Mouse (Mus musculus) forebrain, embryonic 11.5 days (tissue): ENCODE results near the gene Psmb9. TPM values are rescaled to one million over a fixed set of nuclear protein-coding genes. Genes with fewer than 3 reads are reported as not detected.

Source experiments
- ATAC-seq: fragments of 200-750 bp; cut with Nextera tagmentation; replicated peaks from 2 replicates; pipeline ENCODE4 v1.8.0; 2017; ENCODE audit warnings: moderate TSS enrichment; ENCODE audit not compliant: low FRiP score
- DNase-seq: peaks from one replicate; pipeline ENCODE4 v3.0.0-alpha.2; 2017; ENCODE audit warnings: low spot score
- H3K27ac ChIP-seq: fragments of 300-500 bp; sonication (generic); 2 replicates; pipeline ENCODE4 v1.5.1; 2014; ENCODE audit warnings: low read depth, low read length
- H3K27me3 ChIP-seq: fragments of 300-500 bp; sonication (generic); 2 replicates; pipeline ENCODE4 v1.6.1; 2014; ENCODE audit warnings: mild to moderate bottlenecking, low read length, mixed read lengths; ENCODE audit not compliant: control insufficient read depth, insufficient read depth
- H3K36me3 ChIP-seq: fragments of 300-500 bp; sonication (generic); 2 replicates; pipeline ENCODE4 v1.6.1; 2014; ENCODE audit warnings: mild to moderate bottlenecking, low read length, moderate library complexity, mixed read lengths; ENCODE audit not compliant: control insufficient read depth, insufficient read depth
- H3K4me1 ChIP-seq: fragments of 300-500 bp; sonication (generic); replicated peaks from 2 replicates; pipeline ENCODE4 v1.6.1; 2014; ENCODE audit warnings: low read length, mixed read lengths; ENCODE audit not compliant: control insufficient read depth, insufficient read depth
- H3K4me2 ChIP-seq: fragments of 300-500 bp; sonication (generic); 2 replicates; pipeline ENCODE4 v1.6.1; 2014; ENCODE audit warnings: low read depth, mild to moderate bottlenecking, low read length, moderate library complexity, mixed read lengths; ENCODE audit not compliant: severe bottlenecking
- H3K4me3 ChIP-seq: fragments of 300-500 bp; sonication (generic); 2 replicates; pipeline ENCODE4 v1.5.1; 2014; ENCODE audit warnings: low read depth, low read length
- H3K9ac ChIP-seq: fragments of 300-500 bp; sonication (generic); 2 replicates; pipeline ENCODE4 v1.6.1; 2014; ENCODE audit warnings: low read length
- H3K9me3 ChIP-seq: fragments of 300-500 bp; sonication (generic); 2 replicates; pipeline ENCODE4 v1.6.1; 2016; ENCODE audit warnings: low read length, mixed read lengths; ENCODE audit not compliant: control insufficient read depth
- WGBS: fragments of 180-500 bp; shearing (Covaris S2); extraction: QIAGEN DNeasy Blood & Tissue Kit; methylation state at CpG from one replicate; pipeline ENCODE4 v1.1.7; 2014; 5-methylcytosine and 5-hydroxymethylcytosine counted together
- polyA plus RNA-seq: library from polyadenylated mRNA; unstranded; fragments of >200 nt; fragmentation: Nextera tagmentation; extraction: Ambion mirVana; gene quantifications from 2 replicates; pipeline ENCODE4 v1.2.1, GENCODE M21; 2014

The Psmb9 gene
- polyA plus RNA-seq, 1 experiment from 2014 or later, result 0.99 TPM

DNA sequence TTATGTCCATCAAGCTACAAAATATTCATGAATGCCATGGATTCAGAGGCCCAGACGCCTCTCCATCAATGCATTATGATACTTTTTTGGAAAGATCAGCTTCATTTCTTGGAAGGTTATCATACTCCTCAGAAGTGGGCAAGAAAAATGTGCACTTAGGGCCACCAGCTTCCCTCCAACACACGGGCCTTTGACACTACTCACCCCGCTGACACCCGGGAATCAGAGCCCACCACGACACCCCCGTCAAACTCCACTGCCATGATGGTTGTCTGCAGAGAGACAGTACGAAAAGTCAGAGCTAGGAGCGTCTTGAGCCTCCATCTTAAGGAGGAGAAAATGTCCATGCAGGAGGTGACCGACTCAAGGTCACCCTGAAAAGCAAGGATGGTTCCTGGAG is 2.0 kb downstream of the Psmb9 start:
- no peak for ATAC-seq
- Histone ChIP-seq H3K27ac (no peak overlapping the region), H3K9me3 (no peaks in the 10 kb centered on the region), H3K4me1 (peaks cover 10% of the 10 kb centered on the region), H3K4me2 (no peak overlapping the region), H3K27me3 (peaks cover 36% of the 10 kb centered on the region), H3K36me3 (no peaks in the 10 kb centered on the region), H3K9ac (no peak overlapping the region), H3K4me3 (no peak overlapping the region)
- WGBS, result 86% methylated on average over 9 of the region's 9 CpGs
- no peak for DNase-seq

DNA sequence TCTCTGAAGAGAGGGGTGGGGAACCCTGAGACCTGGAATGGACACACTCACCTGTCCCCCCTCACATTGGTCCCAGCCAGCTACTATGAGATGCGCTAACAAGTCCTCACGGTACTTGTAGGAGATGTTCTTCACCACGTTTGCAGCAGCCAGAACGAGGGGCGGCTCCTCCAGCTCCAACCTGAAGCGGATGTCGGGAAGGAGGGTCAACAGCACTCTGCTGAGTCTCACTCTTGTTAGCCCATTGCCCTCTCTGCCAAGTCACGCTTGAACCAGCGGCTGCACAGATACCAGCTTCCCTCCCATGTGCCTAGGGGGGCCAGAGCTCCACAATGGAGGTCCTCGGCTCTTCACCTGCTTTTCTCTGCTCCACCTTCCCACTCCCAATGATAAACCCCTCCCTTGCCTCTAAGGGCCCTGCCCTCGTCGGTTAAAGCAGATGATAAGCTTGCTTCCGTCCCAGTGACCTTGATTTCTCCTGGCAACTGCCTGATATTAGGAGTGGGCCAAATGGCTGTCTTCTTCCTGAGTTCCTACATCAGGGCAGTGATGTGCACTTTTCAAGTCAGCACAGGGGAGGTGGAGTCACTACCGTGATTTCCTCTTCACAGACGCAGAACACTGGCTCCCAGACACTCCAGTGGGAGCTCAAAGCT is 3.9 kb downstream of the Psmb9 start:
- DNase-seq, result no peak
- no peak overlapping the region for H3K27ac ChIP-seq
- no peak overlapping the region for H3K4me2 ChIP-seq
- no peak overlapping the region for H3K9ac ChIP-seq
- no peak overlapping the region for H3K4me3 ChIP-seq
- no peak for ATAC-seq
- peaks cover 31% of the 10 kb centered on the region for H3K27me3 ChIP-seq
- peaks cover 10% of the 10 kb centered on the region for H3K4me1 ChIP-seq
- no peaks in the 10 kb centered on the region for H3K36me3 ChIP-seq
- WGBS, result 81% methylated on average over 15 of the region's 15 CpGs
- H3K9me3 ChIP-seq, result no peaks in the 10 kb centered on the region

DNA sequence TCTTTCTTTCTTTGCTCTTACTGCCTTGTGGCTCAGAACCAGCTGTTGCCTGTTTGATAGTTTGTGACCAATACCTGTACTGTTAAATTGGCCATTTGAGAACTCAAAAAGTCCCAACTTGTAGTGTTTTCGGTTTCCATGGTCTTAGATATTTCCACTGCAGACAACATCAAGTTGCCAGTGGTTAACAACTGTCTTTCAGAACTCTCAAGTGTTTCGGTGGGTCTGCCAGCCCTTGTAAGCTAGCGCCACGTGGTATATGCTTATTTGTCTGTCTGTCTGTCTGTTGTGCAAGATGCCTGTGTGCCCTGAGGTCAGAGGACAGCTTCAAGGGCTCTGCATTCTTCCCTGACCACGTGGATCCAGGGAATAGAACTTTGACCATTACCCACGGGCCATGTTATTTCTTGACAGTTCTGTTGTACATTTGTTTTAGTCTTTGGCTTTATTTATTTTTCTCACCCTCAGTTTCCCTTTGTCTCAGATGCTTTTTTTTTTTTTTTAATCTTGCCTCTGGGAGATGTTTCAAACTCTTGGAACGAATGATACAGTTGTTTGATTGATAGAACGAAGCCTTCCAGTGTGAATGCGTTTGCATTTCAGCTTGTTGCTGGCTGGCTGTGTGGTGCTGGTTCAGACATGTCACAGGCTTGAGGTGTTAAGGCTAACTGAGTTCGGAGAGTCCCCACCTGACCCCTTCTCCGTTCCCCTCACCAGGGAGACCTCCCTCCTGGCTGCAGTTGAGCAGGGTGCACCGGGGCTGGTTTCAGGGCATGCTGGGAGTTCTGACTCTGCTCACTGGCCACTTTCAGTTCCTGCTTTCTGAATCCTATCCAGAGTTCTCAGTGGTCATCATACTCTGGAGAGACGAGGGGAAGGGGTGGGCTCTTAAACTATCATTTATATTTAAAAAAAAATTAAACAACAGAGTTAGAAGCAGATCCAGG is 7.4 kb downstream of the Psmb9 start:
- no peak for ATAC-seq
- H3K4me1 ChIP-seq, result no peaks in the 10 kb centered on the region

DNA sequence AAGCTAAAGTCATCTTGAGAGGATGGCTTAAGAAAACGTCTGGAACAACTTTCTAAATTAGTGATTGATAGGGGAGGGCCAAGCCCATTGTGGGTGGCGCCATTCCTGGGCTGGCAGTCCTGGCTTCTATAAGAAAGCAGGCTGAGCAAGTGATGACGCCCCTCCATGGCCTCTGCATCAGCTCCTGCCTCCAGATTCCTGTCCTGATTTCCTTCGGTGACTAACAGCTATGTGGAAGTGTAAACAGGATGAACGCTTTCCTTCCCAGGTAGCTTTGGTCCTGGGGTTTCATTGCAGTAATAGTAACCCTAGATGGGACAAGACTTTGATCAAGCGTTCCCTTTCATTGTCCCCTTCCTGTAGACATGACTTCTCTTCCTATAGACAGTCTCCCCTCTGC is 8.5 kb downstream of the Psmb9 start:
- 68% methylated on average over 6 of the region's 6 CpGs for WGBS
- Histone ChIP-seq H3K36me3 (no peaks in the 10 kb centered on the region), H3K9ac (no peak overlapping the region), H3K4me3 (no peak overlapping the region), H3K9me3 (peaks cover 4% of the 10 kb centered on the region; the same call in 1 of the 2 replicates), H3K27me3 (no peaks in the 10 kb centered on the region; the same call in 1 of the 2 replicates), H3K4me2 (no peak overlapping the region), H3K27ac (no peak overlapping the region), H3K4me1 (no peaks in the 10 kb centered on the region)
- DNase-seq (no peak), ATAC-seq (no peak)

More for the DNA sequence above, 7.4 kb downstream of the Psmb9 start:
- Histone ChIP-seq H3K27ac (no peak overlapping the region), H3K4me3 (no peak overlapping the region), H3K9me3 (peaks cover 4% of the 10 kb centered on the region; the same call in 1 of the 2 replicates), H3K27me3 (no peaks in the 10 kb centered on the region; the same call in 1 of the 2 replicates), H3K4me2 (no peak overlapping the region), H3K9ac (no peak overlapping the region), H3K36me3 (no peaks in the 10 kb centered on the region)
- 75% methylated on average over 13 of the region's 13 CpGs for WGBS
- DNase-seq, result no peak

DNA sequence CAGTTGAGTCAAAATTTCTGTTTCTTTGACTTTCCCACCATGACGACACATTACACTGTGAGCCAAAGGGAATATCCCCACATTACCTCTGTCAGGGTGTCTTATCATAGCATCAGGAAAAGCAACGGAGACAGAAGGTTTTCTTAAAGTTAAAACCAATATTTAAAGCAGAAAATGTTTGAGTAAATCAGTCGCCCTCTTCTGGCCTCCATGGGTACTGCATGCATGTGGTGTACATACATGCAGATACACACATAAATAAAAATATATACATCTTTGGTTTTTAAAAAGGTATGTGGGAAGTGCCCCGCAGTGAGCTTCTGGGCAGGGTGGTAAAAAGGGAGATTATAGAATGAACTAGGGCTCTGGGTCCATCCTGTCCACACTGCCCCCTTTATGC is 10.4 kb downstream of the Psmb9 start:
- ATAC-seq (no peak), DNase-seq (no peak)
- Histone ChIP-seq H3K36me3 (no peaks in the 10 kb centered on the region), H3K4me3 (no peak overlapping the region), H3K9me3 (peaks cover 4% of the 10 kb centered on the region; the same call in 1 of the 2 replicates), H3K4me1 (no peaks in the 10 kb centered on the region), H3K27me3 (no peaks in the 10 kb centered on the region), H3K9ac (no peak overlapping the region), H3K27ac (no peak overlapping the region), H3K4me2 (no peak overlapping the region)
- WGBS, result 71% methylated on average over 4 of the region's 4 CpGs

DNA sequence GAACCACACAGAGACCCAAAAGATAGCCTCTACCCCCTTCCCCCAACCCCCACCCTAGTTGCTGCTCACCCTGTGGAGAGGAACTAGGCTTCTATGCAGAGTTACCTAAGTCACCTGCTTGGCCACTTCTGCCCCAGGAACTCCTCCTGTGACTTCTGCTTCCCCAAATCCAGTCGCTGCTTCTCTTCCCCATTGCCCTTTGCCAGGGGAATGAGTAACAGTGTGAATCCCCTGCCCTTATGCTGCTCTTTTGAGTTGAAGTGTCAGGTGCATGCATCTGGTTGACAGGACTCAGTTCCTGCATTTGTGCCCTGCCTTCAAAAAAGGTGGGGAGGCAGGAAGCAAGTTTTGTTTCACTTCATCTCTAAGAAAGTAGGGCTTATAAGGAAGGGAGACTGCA is 13.5 kb downstream of the Psmb9 start:
- no peak for ATAC-seq
- Histone ChIP-seq H3K4me1 (no peaks in the 10 kb centered on the region), H3K4me3 (no peak overlapping the region), H3K9ac (no peak overlapping the region), H3K36me3 (no peaks in the 10 kb centered on the region), H3K9me3 (peaks cover 4% of the 10 kb centered on the region; the same call in 1 of the 2 replicates), H3K4me2 (no peak overlapping the region), H3K27ac (no peak overlapping the region), H3K27me3 (no peaks in the 10 kb centered on the region)
- DNase-seq, result no peak
- whole genome bisulfite sequencing, result 61% methylated on average over 1 of the region's 1 CpGs

DNA sequence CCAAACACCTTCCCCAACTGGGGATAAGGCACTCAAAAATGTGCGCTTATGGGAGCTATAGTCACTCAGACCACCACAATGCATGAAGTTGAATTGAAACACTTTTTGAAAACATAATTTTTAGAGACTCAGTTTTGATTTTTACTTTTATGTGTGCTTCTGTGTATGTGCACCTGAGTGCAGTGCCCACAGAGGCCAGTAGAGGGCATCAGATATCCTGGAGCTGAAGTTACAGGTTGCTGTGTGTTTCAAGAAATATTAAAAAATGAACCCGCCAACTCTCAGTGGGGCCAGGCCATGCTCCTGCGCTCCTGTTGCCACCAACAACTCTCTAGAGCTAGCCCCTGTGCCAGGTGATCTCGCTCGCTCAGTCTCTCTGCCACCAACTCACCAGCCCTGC is 15.0 kb downstream of the Psmb9 start:
- WGBS, result 95% methylated on average over 5 of the region's 5 CpGs
- H3K9ac ChIP-seq, result no peak overlapping the region
- H3K36me3 ChIP-seq, result no peaks in the 10 kb centered on the region
- peaks cover 4% of the 10 kb centered on the region; the same call in 1 of the 2 replicates for H3K9me3 ChIP-seq
- no peak overlapping the region for H3K4me2 ChIP-seq
- H3K4me1 ChIP-seq, result no peaks in the 10 kb centered on the region
- DNase-seq (no peak), ATAC-seq (no peak)
- no peak overlapping the region for H3K4me3 ChIP-seq
- H3K27me3 ChIP-seq, result no peaks in the 10 kb centered on the region
- H3K27ac ChIP-seq, result no peak overlapping the region

DNA sequence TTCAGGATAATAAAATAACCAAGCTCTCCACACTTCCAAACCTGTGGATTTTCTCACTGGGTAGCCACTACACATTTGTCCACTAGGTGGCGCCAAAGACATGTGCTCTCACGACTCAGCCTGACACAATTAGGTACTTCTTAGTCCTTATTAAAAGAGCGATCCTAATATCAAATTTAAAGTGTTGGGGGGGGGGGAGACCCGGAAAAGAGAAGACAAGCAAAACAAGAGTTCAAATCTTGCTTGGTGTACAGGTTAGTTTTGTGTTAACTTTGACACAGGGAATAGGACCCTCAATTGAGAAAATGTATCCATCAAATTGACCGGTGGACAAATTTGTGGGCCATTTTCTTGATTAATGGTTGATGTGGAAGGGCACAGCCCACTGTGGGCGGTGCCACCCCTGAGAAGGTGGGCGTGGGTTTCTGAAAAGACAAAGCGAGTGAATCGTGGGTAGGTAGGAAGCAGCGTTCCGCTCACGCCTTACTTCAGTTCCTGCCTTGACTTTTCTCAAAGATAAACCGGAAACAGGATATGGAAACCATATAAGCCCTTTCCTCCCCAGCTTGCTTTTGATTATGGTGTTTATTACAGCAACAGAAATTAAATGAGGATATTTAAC is 16.6 kb downstream of the Psmb9 start:
- Histone ChIP-seq H3K9ac (no peak overlapping the region; the same call in 1 of the 2 replicates), H3K4me3 (no peak overlapping the region), H3K27me3 (no peaks in the 10 kb centered on the region), H3K36me3 (no peaks in the 10 kb centered on the region), H3K9me3 (no peaks in the 10 kb centered on the region; the same call in 1 of the 2 replicates), H3K4me1 (no peaks in the 10 kb centered on the region), H3K4me2 (no peak overlapping the region), H3K27ac (no peak overlapping the region)
- DNase-seq, result peak; percentile 79
- 46% methylated on average over 13 of the region's 13 CpGs for WGBS
- no peak for ATAC-seq
